Mouse (Mus musculus) spleen, postnatal 14 days (tissue): Measurements from ENCODE around the gene Rgs3.
A peak's percentile ranks its signal among the peaks of the same experiment; 100 is the strongest.
"Not testable (repeated sequence)": the region's sequence is repeated elsewhere in the genome, so short reads cannot be mapped to it uniquely, and the experiment has no call there.

Experiments used
- DNase-seq, 2 experiments: peaks; one replicate each; pipeline ENCODE4 v3.0.0; 2021 to 2022; ENCODE audit warnings: low spot score in 2 of 2

Rgs3 gene

GRCm38 (mm10) chr4:62551966-62552365 is 7.7 kb upstream of the Rgs3 start:
- no peak for DNase-seq

- DNase-seq, result no peak
Observed at GRCm38 (mm10) chr4:62557436-62557835, 2.2 kb upstream of the Rgs3 start.

DNA sequence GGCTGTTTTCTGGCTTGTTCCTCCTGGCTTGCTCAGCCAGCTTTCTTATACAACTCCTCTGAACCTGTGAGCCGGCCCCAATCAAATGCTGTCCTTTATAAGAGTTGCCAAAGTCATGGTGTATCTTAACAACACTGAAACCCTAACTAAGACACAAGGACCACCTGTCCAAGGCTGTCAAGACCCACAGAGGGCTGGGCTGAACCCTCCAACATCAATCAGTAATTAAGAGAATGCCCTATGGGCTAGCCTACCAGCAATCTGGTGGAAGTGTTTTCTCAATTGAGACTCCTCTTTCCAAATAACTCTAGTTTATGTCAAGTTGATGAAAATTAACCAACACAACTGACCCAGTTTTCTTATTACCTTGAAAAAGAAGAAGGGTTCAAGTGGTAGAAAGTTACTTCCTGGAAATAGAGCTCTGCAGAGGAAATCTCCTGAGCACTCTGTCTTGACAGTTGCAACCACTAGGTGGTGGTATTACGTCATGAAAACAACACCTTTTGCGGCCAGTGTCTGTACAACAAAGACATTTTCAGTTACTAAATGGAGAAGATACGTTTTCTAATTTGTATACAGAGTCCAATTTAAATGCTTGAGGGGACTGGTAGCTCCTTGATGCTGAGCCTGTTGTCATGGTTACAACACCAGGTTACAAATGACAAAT is 1.4 kb downstream of the Rgs3 start:
- DNase-seq, result peak; percentile 41 to 72

GRCm38 (mm10) chr4:62561630-62562001 is 2.0 kb downstream of the Rgs3 start:
- no peak for DNase-seq

DNA sequence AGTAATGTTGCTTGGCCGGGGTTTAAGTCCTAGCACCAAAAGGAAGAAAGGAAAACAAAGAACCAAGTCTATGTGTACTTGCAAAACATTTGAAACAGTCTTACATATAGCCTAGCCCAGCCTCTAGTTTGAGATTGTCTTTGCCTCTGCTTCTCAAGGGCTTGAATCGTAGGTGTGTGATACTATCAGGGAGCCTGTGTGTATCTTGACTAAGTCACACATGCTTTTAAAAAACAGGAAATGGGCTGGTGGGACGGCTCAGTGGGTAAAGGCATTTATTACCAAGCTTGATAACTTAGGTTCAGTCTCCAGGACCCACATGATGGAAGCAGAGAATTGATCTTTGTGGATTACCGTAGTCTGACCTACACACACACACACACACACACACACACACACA is 2.4 kb downstream of the Rgs3 start:
- no peak for DNase-seq

DNA sequence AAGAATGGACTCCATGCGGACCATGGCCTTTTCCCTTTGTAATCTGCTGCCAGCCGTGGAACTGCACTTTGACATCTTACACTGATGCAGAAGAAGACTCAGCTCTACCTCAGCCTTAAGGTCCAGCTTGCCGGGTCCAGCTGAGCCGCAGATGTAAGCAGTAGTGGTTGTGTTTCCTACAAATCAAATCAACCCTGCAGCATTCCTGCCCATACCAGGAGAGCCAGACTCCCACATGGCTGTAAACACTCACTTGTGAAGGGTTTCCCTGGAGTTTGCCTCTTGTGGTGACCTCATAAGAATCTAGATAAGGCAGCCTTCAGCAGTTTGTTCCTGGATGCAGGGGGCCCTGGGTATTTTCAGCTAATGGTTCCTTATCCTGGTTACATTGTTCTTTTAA is 6.9 kb downstream of the Rgs3 start:
- no peak for DNase-seq

GRCm38 (mm10) chr4:62567696-62568095 is 8.0 kb downstream of the Rgs3 start:
- no peak for DNase-seq

GRCm38 (mm10) chr4:62568359-62568758 is 8.7 kb downstream of the Rgs3 start:
- no peak for DNase-seq

DNA sequence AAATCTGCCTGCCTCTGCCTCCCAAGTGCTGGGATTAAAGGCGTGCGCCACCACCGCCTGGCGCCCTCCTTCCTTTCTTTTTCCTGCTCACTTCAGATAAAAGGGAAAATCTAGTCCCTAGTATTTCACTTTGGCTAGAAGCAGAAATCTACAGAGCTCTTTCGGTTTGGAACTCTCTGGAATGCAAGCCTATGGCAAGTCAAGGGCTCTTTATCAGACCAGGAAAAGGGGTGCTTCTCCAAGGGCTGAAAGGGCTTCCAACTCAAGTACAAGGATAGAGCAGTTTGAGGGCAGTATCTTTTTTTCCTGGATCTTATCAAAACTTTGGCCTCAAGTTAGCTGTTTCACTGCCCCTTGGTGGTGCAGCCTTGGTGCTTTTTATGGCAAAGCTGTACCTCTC is 10.0 kb downstream of the Rgs3 start:
- DNase-seq, result no peak

DNA sequence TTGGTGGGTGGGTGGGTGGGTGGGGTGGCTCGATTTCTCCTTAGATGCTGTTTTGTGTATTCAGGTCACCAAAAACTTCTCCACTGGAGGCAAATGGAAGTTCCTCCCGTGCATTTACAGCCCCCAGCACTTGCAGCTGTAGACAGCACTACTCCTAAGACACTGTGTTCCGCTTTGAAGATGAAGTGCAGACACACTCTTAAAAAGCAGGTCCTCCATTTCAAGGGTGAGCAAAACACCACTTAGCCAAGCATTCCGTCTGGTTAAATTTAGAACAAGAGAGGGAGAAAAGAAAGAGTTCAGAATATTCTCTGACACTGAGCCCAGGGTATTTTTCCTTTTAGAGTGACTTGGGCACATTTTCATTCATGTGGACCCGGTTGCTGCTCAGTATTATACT is 10.4 kb downstream of the Rgs3 start:
- no peak for DNase-seq

GRCm38 (mm10) chr4:62582365-62583264 is 23.0 kb downstream of the Rgs3 start:
- peak in 1 of 2 experiments; percentile 8 for DNase-seq

- DNase-seq, result peak; percentile 8 to 12
Observed at GRCm38 (mm10) chr4:62583265-62584092, 23.8 kb downstream of the Rgs3 start.

DNA sequence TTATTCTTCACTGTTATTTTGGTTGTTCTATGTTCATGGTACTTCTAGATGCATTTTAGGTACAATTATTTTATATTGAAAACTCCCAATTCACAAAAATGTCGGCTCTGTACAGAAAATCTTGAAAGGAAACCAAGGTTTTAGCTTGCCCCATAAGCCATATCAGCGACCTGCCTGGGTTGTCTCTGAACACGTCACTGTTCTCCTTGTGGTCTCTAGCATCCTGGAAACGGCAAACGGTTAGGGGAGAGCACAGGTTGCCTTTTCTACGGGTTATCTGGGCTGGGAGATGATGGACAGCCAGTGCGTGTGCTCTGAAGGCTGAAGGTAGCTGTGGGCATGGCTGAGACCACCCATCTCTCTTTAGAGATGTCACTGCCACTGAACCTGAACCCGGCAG is 27.4 kb downstream of the Rgs3 start:
- DNase-seq, result no peak

DNA sequence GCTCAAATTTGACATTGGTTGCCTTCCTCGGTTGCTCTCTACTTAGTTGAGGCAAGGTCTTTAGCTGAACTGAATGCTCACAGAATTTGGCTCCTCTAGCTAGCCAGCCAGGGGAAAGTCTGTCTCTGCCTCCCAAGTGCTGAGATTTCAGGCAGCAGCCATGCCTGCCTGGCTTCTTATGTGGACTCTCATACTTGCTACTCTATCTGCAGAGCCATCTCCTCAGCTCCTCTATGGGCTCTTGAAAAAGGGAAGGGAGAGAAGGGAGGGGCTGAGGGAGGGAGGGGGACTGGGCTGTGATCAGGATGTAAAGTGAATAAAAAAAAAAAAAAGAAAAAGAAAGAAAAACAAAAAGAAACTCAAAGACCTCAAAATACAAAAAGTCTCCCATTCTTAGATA is 31.2 kb downstream of the Rgs3 start:
- DNase-seq, result no peak

- DNase-seq, result no peak
Observed at GRCm38 (mm10) chr4:62591326-62591725, 31.7 kb downstream of the Rgs3 start.

DNA sequence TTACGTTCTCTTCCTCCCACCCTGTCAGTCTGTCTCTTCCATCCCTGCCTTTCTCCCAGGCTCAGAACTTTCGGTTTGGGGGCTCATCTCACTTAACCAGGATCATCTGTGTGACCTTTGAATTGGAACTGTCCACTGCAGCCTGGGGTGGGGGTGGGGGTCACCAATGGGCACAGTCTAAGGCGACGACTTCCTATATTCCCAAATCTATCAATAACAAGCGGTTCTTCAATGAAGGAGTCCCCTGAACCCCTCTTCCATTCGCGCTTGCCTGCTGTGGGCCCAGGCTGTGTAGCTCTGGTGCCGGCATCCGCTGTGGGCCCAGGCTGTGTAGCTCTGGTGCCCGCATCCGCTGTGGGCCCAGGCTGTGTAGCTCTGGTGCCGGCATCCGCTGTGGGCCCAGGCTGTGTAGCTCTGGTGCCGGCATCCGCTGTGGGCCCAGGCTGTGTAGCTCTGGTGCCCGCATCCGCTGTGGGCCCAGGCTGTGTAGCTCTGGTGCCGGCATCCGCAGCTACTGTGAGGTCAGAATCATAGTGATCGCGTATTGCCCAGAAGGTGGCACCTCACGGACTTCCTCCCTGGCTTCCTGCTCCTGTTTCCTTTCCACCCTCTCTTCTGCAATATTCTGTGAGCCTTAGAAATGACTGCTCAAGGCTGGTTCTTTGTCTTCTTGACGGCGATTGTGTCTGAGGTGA is 34.0 kb downstream of the Rgs3 start:
- DNase-seq, result not testable (repeated sequence)

GRCm38 (mm10) chr4:62594442-62594841 is 34.8 kb downstream of the Rgs3 start:
- DNase-seq, result no peak

DNA sequence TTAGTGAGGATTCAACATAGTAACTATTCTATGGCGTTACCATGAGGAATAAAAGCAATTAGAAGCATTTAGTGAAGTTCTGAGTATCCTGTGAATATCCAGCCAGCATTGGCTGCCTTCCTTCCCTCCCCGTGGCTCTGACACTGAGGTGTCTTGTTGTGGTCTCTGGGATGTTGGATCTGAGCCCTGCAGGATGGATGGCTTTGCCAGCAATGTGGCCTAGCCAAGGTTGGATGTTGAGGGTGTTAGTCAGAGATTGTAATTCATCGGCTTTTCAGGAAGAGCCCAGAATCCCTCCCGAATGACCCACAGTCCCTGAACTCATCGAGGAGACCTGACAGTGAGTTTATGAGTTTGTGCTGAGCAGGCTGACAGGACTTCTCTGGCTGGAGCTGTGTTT is 36.4 kb downstream of the Rgs3 start:
- no peak for DNase-seq

DNA sequence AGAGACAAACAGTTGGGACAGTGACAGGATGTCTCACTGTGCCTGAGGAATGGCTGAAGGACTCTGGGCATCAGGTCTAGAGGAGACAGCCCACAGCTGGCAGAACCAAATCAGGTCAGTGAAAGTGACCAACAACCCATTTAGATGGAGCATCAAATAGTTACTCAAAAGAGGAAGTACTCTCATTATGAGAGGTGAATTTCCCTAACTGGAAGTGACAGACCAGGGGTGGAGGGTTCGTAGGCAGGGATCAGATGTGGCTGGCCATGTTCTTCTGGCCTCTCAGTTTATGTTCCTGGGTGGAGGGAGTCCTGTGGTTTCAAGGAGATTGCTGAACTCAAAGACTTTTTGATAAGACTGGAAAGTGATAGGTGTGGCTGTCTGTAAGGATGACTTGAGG is 40.9 kb downstream of the Rgs3 start:
- no peak for DNase-seq

GRCm38 (mm10) chr4:62603607-62604006 is 44.0 kb downstream of the Rgs3 start:
- no peak for DNase-seq

GRCm38 (mm10) chr4:62604094-62604493 is 44.4 kb downstream of the Rgs3 start:
- DNase-seq, result no peak
